Mouse (Mus musculus): ENCODE measurements around the gene Ermap.

Ermap gene

GRCm38 (mm10) chr4:119133306-119133705 is 56.5 kb downstream of the Ermap start:
- DNase-seq = no peak

DNA sequence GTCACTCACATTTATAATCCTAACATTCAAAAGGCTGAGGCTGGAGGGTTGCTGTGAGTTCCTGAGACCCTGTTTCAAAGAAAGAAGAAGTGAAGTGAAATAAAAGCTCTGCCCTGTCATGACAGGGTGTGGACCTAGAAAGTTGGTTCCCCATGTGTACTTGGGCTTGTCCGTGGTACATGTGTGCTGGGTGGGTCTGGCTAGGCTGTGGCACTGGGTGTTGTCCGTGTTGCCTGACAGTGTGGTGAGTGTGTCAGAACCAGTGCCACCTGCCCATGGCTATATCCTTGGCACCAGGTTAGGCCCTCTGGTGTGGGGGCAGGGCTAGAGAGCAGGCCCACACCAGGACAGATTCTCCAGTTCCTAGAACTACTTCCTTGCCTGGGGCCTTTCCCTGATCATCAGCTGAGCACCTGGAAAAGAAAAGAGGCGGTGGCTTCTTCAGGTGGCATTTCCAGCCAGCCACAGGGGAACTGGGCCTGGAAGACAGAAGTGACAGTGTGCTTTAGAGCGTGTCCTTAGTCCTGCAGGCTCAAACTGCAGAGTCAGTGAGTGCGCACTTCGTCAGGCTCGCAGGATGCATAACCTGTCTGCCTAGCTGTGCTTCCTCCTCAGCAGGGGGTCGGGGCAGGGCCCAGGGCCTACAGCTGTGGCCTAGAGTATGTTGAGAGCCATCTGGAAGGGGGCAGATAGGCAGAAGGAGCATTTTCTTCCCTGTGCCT is 58.5 kb downstream of the Ermap start:
- DNase-seq = no peak

DNA sequence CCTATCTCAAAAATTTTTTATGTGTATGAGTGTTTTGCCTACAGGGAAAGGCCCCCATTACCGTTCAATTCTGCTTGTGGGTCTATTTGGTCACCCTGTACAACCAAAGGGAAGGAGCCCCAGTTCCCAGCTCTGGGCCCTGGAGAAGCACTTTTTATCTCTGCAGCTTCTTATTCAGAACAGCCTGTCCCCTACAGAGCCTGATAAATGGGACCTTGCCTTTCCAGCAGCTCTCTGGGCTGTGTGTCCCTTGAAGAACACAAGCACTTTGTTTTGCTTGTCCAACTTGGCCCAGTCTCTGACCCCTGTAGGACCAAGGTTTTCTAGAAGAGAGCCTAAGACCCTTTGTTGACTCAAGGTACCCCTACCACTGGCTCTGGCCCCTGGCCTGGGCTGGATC is 60.7 kb downstream of the Ermap start:
- DNase-seq = no peak

DNA sequence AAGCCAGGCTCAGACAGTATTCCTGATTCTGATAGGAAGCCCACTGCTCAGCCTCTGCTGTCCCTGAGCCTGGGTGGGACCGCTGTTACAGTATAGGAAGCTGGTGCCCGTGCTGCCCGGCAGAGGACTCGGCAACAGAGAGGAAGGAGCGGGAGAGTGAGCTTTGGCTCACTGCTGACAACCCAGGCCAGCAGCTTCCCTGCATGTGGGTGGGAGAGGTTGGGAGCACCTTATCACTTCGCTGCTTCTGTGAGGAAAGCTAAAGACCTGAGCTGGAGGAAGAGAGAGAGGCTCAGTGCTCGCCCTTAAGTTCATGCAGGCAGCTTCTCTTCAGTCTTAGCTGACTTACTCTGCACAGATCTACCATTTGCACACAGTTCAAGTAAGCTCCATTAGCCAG is 61.3 kb downstream of the Ermap start:
- no peak for DNase-seq

- peak; percentile 52 to 59 for DNase-seq
Observed at GRCm38 (mm10) chr4:119127229-119127628, 62.6 kb downstream of the Ermap start.

DNA sequence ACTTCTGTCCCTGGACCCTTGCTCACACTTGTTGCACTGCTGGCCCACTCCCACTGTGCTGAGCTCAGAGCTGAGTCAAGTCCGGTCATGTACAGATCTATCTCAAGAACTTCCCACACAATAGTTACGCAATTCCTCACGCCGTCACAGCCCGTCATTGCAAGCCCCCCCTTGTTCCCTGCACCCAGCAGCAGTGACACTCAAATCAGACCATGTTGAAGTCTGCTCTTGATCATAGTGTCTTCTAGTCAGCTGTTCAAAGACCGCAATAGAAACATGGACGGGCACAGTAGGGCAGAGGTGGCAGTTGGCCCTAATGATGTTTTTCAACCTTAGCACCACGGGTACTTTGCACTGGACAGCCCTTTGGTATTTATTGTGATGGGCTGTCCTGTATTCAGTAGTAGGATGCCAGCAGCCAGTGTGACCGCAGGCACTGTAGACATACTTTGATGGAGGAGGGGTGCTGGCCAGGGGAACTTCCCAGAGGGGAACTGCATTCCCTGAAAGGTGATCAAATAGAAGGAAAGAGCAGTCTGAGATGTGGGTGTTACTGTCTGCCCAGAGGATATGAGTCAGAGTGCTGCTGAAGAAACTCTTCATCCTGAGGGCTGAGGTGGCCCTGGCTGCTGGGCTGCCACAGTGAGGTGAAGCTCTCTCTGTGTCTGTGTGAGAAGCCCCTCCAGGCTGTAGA is 64.1 kb downstream of the Ermap start:
- DNase-seq = no peak
